Mouse (Mus musculus) R1 (cell line): ENCODE results near the gene Celf2.

ENCODE experiments used
- DNase-seq: peaks from one replicate; pipeline ENCODE4 v3.0.0-alpha.2; 2018; ENCODE audit warnings: low read depth, low spot score

Celf2 gene

GRCm38 (mm10) chr2:7392500-7392899 lies 116.9 kb downstream of the Celf2 start:
- no peak for DNase-seq

- no peak for DNase-seq
Observed at GRCm38 (mm10) chr2:7389264-7389663, 120.1 kb downstream of the Celf2 start.

- DNase-seq, result no peak
Observed at GRCm38 (mm10) chr2:7378736-7379135, 130.6 kb downstream of the Celf2 start.

GRCm38 (mm10) chr2:7377878-7378277 lies 131.5 kb downstream of the Celf2 start:
- DNase-seq, result no peak

- DNase-seq, result no peak
Observed at GRCm38 (mm10) chr2:7367738-7368137, 141.6 kb downstream of the Celf2 start.

- DNase-seq, result no peak
Observed at GRCm38 (mm10) chr2:7359557-7359956, 149.8 kb downstream of the Celf2 start.

GRCm38 (mm10) chr2:7358816-7359215 lies 150.5 kb downstream of the Celf2 start:
- DNase-seq, result no peak

GRCm38 (mm10) chr2:7351234-7351633 lies 158.1 kb downstream of the Celf2 start:
- DNase-seq, result no peak

GRCm38 (mm10) chr2:7346703-7347461 lies 162.5 kb downstream of the Celf2 start:
- no peak for DNase-seq

- DNase-seq, result no peak
Observed at GRCm38 (mm10) chr2:7344951-7345350, 164.4 kb downstream of the Celf2 start.

GRCm38 (mm10) chr2:7342911-7343478 lies 166.4 kb downstream of the Celf2 start:
- DNase-seq, result no peak

GRCm38 (mm10) chr2:7334846-7335245 lies 174.5 kb downstream of the Celf2 start:
- DNase-seq, result no peak

GRCm38 (mm10) chr2:7328018-7328899 lies 181.1 kb downstream of the Celf2 start:
- DNase-seq, result no peak

GRCm38 (mm10) chr2:7319760-7320159 lies 189.6 kb downstream of the Celf2 start:
- no peak for DNase-seq

- no peak for DNase-seq
Observed at GRCm38 (mm10) chr2:7311776-7312175, 197.6 kb downstream of the Celf2 start.

- DNase-seq, result no peak
Observed at GRCm38 (mm10) chr2:7310840-7311182, 198.6 kb downstream of the Celf2 start.

GRCm38 (mm10) chr2:7310129-7310839 lies 199.1 kb downstream of the Celf2 start:
- peak; percentile 50 for DNase-seq

- DNase-seq, result no peak
Observed at GRCm38 (mm10) chr2:7309324-7309723, 200.0 kb downstream of the Celf2 start.

GRCm38 (mm10) chr2:7308731-7309130 lies 200.6 kb downstream of the Celf2 start:
- no peak for DNase-seq

GRCm38 (mm10) chr2:7287434-7287833 lies 221.9 kb downstream of the Celf2 start:
- DNase-seq, result no peak

- no peak for DNase-seq
Observed at GRCm38 (mm10) chr2:7273214-7273613, 236.1 kb downstream of the Celf2 start.

GRCm38 (mm10) chr2:7270051-7270450 lies 239.3 kb downstream of the Celf2 start:
- no peak for DNase-seq
